Mouse (Mus musculus) cerebellum, adult 2 months (tissue): ENCODE measurements at regions not wholly inside any gene's neighbourhood (a gene's known extent, or its start where the extent isn't known, plus 50 kb on each side); places are given as distances from the start of the nearest gene placed in this dataset.

Experiments
- CTCF ChIP-seq: fragments of 200-500 bp; IDR thresholded peaks from 2 replicates; pipeline ENCODE4 v1.5.1; 2011; ENCODE audit warnings: low read depth, mild to moderate bottlenecking, control low read depth, low read length, moderate library complexity, borderline replicate concordance; ENCODE audit not compliant: insufficient read depth
- POLR2A ChIP-seq: fragments of 200-500 bp; IDR thresholded peaks from 2 replicates; pipeline ENCODE4 v1.6.1; 2011; ENCODE audit warnings: low read length, control low read depth, borderline replicate concordance; ENCODE audit not compliant: insufficient read depth

DNA sequence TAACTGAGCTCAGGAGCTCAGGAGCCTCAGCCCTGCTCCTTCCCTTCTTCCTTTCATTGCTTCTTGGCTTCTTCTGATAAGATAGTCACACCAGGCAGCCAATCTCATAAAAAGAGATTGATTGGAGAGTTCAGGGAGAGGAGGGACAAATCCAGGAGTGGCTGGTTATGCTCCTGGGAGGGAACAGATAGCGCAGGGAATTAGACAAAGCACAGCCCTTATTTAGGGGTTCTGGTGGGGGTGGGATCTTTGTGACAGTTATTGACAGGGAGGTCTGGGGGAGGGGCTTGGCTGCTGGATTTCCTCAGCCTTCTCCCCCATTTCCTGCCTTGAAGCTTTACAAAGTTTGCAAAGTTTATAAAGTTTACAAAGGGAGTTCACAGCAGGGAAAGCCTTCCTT is 117.7 kb upstream of the Zc3h12c start:
- TF ChIP-seq CTCF (no peak), POLR2A (no peak)
